In genomic region chr13:28426085-28426484, GRCm38 (mm10) we compare ENCODE assay signal across 14 mouse cellular contexts.
DNase-seq lines count a peak whose midpoint lies in the region; ATAC-seq and TF ChIP-seq lines count a peak whose summit lies in the region.
"Had no signal": no experiment of that assay in that cellular context is flagged by ENCODE, and none has a peak within 500 bp of the region (broad histone marks: within the 10 kb centered on the region; RNA-seq: fewer than 3 reads in every experiment).

No protein-coding gene starts in this region.

- WGBS in forebrain, embryonic 15.5 days = 70% methylated on average over 4 of the region's 4 CpGs
- WGBS in forebrain, embryonic 12.5 days = 71% methylated on average over 4 of the region's 4 CpGs
- 48% methylated on average over 4 of the region's 4 CpGs for WGBS in liver, embryonic 14.5 days (ENCODE audit: insufficient replicate concordance)
- WGBS in thymus, adult 2 months = 74% methylated on average over 4 of the region's 4 CpGs

- no peak overlapping the region for H3K4me2 ChIP-seq in forebrain, embryonic 15.5 days (replicated peaks)
- H3K4me2 ChIP-seq in forebrain, embryonic 12.5 days = no peak overlapping the region
- no peak overlapping the region for H3K4me2 ChIP-seq in liver, embryonic 14.5 days (ENCODE audit: low read depth)
- H3K4me2 ChIP-seq: heart, embryonic 15.5 days; neural tube, embryonic 13.5 days had no signal

- no peak for TF ChIP-seq POLR2A in thymus, adult 2 months (IDR thresholded peaks at IDR 0.05; ENCODE audit: control insufficient read depth, extremely low read depth, insufficient read depth, low read length, poor library complexity)

- no peaks in the 10 kb centered on the region for H3K9me3 ChIP-seq in forebrain, embryonic 15.5 days
- no peaks in the 10 kb centered on the region for H3K9me3 ChIP-seq in forebrain, embryonic 12.5 days
- H3K9me3 ChIP-seq in liver, embryonic 14.5 days (ENCODE audit: control insufficient read depth, low read length) = no peaks in the 10 kb centered on the region
- H3K9me3 ChIP-seq: embryonic facial prominence, embryonic 10.5 days; heart, embryonic 15.5 days; neural tube, embryonic 13.5 days had no signal

- H3K4me3 ChIP-seq in forebrain, embryonic 15.5 days = no peak overlapping the region
- H3K4me3 ChIP-seq in forebrain, embryonic 12.5 days (replicated peaks) = no peak overlapping the region
- no peak overlapping the region for H3K4me3 ChIP-seq in liver, embryonic 14.5 days (ENCODE audit: insufficient read depth in 1 of 2, low read depth in 2 of 2, low read length in 2 of 2)
- H3K4me3 ChIP-seq in thymus, adult 2 months (ENCODE audit: control insufficient read depth, insufficient read depth, low read length) = no peak overlapping the region
- H3K4me3 ChIP-seq: embryonic facial prominence, embryonic 10.5 days; heart, embryonic 15.5 days; neural tube, embryonic 13.5 days had no signal

- no peak overlapping the region for H3K9ac ChIP-seq in forebrain, embryonic 15.5 days (replicated peaks)
- H3K9ac ChIP-seq in forebrain, embryonic 12.5 days = no peak overlapping the region
- no peak overlapping the region for H3K9ac ChIP-seq in liver, embryonic 14.5 days (replicated peaks)
- H3K9ac ChIP-seq: heart, embryonic 15.5 days; neural tube, embryonic 13.5 days had no signal

- H3K27ac ChIP-seq in forebrain, embryonic 15.5 days (replicated peaks) = peak overlapping the region; percentile 66; the same call in 1 of the 2 replicates
- H3K27ac ChIP-seq in forebrain, embryonic 12.5 days = no peak overlapping the region
- no peak overlapping the region for H3K27ac ChIP-seq in liver, embryonic 14.5 days
- H3K27ac ChIP-seq in thymus, adult 2 months (ENCODE audit: control insufficient read depth, insufficient read depth, low read length) = no peak overlapping the region
- H3K27ac ChIP-seq: embryonic facial prominence, embryonic 10.5 days had no signal

- peak; percentile 38 for TF ChIP-seq CTCF in liver, embryonic 14.5 days (IDR thresholded peaks at IDR 0.05; ENCODE audit: low read depth)
- no peak for TF ChIP-seq CTCF in thymus, adult 2 months (IDR thresholded peaks at IDR 0.05; ENCODE audit: borderline replicate concordance, control insufficient read depth, extremely low read depth, insufficient read depth, low read length, poor library complexity)

- no peak for DNase-seq in liver, embryonic 14.5 days (ENCODE audit: low read depth in 3 of 3, low spot score in 3 of 3)
- no peak for DNase-seq in liver
- peak; percentile 9 for DNase-seq in T-cell, adult 2 months (ENCODE audit: low spot score)
- DNase-seq in thymus, adult 2 months = peak; percentile 69
- DNase-seq in natural killer cell, adult 2 months (ENCODE audit: low spot score in 2 of 2) = no peak
- DNase-seq in frontal cortex, postnatal 25 days (ENCODE audit: low spot score in 2 of 2) = no peak
- DNase-seq: adrenal gland, postnatal 10 days; lung, postnatal 14 days had no signal

- H3K27me3 ChIP-seq in forebrain, embryonic 15.5 days = no peaks in the 10 kb centered on the region
- no peaks in the 10 kb centered on the region for H3K27me3 ChIP-seq in forebrain, embryonic 12.5 days
- no peaks in the 10 kb centered on the region for H3K27me3 ChIP-seq in liver, embryonic 14.5 days (ENCODE audit: control insufficient read depth, insufficient read depth, low read length)
- no peaks in the 10 kb centered on the region for H3K27me3 ChIP-seq in thymus, adult 2 months (ENCODE audit: control insufficient read depth, insufficient read depth, low read length)
- H3K27me3 ChIP-seq: heart, embryonic 15.5 days; neural tube, embryonic 13.5 days had no signal

- H3K36me3 ChIP-seq in forebrain, embryonic 15.5 days = no peaks in the 10 kb centered on the region
- no peaks in the 10 kb centered on the region for H3K36me3 ChIP-seq in forebrain, embryonic 12.5 days (replicated peaks)
- H3K36me3 ChIP-seq in liver, embryonic 14.5 days (replicated peaks; ENCODE audit: control insufficient read depth, insufficient read depth, low read depth) = no peaks in the 10 kb centered on the region
- no peaks in the 10 kb centered on the region for H3K36me3 ChIP-seq in thymus, adult 2 months (ENCODE audit: control insufficient read depth, insufficient read depth, low read length)
- H3K36me3 ChIP-seq: embryonic facial prominence, embryonic 10.5 days; heart, embryonic 15.5 days; neural tube, embryonic 13.5 days had no signal

- no peak for TF ChIP-seq EP300 in liver, embryonic 14.5 days (IDR thresholded peaks at IDR 0.05; ENCODE audit: low read depth)

- peaks cover 15% of the 10 kb centered on the region for H3K4me1 ChIP-seq in forebrain, embryonic 15.5 days
- peaks cover 9% of the 10 kb centered on the region; the same call in 1 of the 2 replicates for H3K4me1 ChIP-seq in forebrain, embryonic 12.5 days
- peaks cover 0 to 4% of the 10 kb centered on the region in 2 experiments; a peak in 1 of 4 replicates for H3K4me1 ChIP-seq in liver, embryonic 14.5 days (replicated peaks; ENCODE audit: control insufficient read depth in 2 of 2, insufficient read depth in 2 of 2, low read length in 1 of 2)
- H3K4me1 ChIP-seq in thymus, adult 2 months (replicated peaks; ENCODE audit: control insufficient read depth, insufficient read depth, low read length) = peaks cover 17% of the 10 kb centered on the region

- no peak for ATAC-seq in forebrain, embryonic 15.5 days (replicated peaks)
- no peak for ATAC-seq in forebrain, embryonic 12.5 days (ENCODE audit: low FRiP score)
- no peak for ATAC-seq in liver, embryonic 14.5 days (ENCODE audit: insufficient read depth)
- ATAC-seq: inflammation-experienced regulatory T-cells, adult 6 months had no signal

Comparison
In these comparisons a context has a peak if more than half of its experiments do, and no peak if none do; other contexts are left out.
1. DNase-seq: peak in T-cell, adult 2 months (single experiment) and thymus, adult 2 months (single experiment); none in liver, embryonic 14.5 days (0 of 3), liver (single experiment), natural killer cell, adult 2 months (0 of 2) and frontal cortex, postnatal 25 days (0 of 2).